Mouse (Mus musculus) liver, adult 2 months (tissue): ENCODE results near the gene Dtx1.

Experiments used
- CTCF ChIP-seq: fragments of 200-500 bp; IDR thresholded peaks from 2 replicates; pipeline ENCODE4 v1.5.1; 2011; ENCODE audit warnings: low read depth, low read length, control low read depth
- POLR2A ChIP-seq: fragments of 200-500 bp; IDR thresholded peaks from 2 replicates; pipeline ENCODE4 v1.6.1; 2011; ENCODE audit warnings: low read length, control low read depth; ENCODE audit not compliant: insufficient read depth; ENCODE audit errors: extremely low read depth

- TF ChIP-seq CTCF: no peak
- TF ChIP-seq POLR2A: no peak
Observed at GRCm38 (mm10) chr5:120696865-120697264, 14.9 kb downstream of the Dtx1 start.
